Mouse (Mus musculus) heart, postnatal 4 days (tissue): ENCODE measurements at regions not wholly inside any gene's neighbourhood (a gene's known extent, or its start where the extent isn't known, plus 50 kb on each side); places are given as distances from the start of the nearest gene placed in this dataset.
A peak's percentile ranks its signal among the peaks of the same experiment; 100 is the strongest.
"Not testable (repeated sequence)": the region's sequence is repeated elsewhere in the genome, so short reads cannot be mapped to it uniquely, and the experiment has no call there.

Experiments used
- DNase-seq: peaks from one replicate; pipeline ENCODE4 v3.0.0; 2021

DNA sequence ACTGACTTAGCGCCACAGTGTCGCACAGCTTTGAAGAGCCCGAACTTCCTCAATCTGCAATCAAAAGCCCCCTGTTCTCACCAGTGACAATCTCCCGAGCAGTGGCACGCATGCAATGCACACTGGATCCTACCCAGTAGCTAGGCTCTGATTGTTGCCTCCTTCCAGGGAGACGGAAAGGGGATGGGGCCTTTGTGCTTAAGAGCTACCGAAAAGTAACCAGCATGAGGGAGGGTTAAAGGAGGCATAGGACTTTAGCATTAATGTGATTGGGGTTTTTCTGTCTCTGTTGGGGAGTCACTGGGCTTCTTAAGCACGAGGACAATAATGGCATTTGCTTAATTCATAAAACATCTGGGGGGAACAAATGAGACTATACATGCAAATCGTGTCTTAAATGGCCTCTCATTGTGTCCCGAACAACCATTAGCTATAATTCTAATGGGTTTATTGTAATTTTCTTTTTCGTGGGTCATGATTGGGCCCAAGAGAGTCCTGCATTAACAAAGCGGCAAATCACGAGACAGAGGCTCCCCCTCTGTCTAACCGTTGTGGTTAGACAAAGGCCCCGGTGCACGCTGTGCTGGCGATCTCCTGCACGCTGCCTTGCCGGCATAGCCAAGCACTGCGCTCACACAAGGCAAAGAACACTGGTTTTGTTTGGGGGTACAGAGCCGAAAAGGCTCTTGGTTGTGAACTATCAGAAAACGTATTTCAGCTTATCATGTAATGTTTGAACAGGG, 223.2 kb downstream of the Dact1 start:
- no peak for DNase-seq

DNA sequence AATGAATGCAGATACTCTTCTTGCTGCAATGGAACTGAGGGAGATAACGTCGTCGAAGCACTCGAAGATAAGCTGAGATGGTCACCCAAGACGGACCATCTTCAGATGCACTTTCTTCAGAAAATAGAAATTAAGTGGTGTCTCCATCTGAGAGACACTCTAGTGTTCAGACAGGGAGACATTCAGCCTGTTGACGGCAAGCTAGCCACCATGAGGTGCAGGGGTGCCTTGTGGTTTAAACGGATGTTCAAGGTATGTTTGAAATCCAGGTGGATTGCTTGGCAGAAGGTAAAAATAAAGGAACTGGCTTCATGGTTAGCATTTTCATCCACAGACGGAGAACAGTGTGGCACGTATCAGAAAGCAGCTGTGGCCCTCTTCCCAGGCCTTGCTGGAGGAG, 224.0 kb downstream of the Dact1 start:
- DNase-seq = no peak

DNA sequence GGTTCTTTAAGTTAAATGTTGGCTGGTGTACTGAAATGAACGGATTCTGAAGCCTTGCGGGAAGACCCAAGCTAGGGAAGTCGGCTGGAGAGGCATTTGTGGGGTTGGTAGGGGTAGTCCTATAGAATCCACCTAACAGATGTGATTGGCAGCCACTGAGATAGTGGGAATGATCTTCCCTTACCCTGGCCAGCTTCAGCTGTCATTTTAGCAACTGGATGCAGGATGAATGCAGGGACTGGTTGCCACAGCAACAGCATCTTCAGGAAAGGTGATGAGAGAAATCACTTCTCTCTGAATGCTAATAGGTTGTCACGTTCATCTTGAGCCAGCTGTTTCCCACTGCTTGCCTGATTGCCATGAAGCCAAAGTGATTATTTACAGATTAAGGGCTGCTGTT, 224.5 kb downstream of the Dact1 start:
- no peak for DNase-seq

DNA sequence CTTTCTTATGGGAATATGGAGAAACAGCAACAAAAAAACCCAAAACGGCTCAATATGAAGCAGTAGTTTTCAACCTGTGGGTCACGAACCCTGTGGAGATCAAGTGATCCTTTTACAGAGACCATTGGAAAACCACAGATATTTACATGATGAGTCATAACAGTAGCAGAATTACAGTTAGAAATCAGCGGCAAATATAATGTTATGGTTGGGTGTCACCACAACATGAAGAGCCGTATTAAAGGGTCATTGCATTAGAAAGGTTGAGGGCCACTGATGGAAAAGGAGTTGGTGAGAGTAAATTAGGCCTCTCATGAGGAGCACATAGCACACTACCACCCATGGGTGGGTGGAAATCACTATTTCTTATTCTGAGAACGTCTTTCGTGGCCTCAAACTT, 225.6 kb downstream of the Dact1 start:
- DNase-seq = no peak

DNA sequence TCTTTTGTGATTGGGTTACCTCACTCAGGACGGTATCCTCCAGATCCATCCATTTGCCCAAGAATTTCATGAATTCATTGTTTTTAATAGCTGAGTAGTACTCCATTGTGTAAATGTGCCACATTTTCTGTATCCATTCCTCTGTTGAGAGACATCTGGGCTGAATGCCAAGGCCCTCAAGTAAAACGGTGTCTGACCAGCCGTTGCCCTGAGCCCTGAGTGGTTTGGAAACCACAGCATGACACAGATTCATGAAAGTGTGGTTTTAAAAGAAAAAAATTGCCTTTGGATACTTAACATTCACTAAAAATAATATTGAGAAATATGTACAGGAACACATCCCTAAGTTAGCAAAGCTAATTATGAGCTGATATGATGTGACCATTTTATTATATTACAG, 226.1 kb downstream of the Dact1 start:
- DNase-seq = not testable (repeated sequence)

DNA sequence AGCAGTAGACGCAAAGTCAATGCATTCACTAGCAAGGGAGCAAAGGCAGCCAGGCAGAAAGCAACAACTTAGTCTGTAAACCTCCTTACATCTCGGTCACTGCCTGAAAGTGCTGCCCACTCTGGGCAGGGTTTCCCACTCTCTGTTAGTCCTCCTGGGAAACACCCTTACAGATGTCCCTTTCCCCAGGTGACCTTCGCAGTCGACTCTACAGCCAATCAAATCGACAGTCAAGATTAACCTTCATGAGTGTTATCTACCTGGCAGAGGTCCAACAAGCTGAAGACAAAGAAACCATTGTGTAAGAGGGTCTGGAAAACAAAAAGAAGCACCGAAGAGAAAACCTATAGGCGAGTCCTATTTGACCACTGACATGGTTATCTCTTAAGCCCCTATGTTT, 229.0 kb downstream of the Dact1 start:
- DNase-seq = no peak

DNA sequence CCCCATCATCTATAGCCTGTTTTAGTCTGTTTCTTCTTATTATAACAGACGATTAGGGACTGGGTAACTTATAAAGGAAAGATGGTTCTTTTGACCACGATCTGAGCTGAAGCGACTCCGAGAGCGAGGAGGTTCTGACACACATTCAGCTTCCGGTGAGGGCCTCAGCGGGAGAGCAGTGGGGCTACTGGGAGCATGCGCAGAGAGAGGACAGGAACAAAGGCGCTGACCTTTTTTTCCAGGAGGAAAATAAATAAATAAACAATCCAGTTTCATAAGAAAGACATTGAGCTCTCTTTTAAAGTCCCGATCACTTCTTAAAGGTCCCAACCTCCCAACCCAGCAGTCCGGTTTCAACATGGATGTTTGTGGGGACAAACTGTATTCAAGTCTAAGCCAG, 230.6 kb downstream of the Dact1 start:
- DNase-seq = no peak

DNA sequence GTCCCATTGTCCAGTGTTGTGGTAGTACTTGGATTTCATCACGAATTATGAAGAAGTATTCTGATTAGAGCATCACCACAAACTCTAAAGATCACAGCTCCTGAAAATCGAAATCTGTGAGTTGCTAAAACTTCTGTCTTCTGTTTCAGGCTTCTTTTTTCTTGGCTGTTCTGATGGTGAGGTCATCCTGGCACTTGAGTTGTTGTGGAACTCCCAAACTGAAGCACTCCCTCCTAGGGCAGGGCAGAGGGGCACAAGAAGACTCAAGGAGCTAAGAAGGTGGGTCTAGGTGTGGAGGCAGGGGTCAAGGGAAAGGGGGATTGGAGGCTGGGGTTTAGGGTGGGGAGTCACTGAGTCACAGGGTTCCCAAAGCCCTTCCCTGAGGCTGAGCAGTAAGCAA, 232.3 kb downstream of the Dact1 start:
- DNase-seq = no peak

DNA sequence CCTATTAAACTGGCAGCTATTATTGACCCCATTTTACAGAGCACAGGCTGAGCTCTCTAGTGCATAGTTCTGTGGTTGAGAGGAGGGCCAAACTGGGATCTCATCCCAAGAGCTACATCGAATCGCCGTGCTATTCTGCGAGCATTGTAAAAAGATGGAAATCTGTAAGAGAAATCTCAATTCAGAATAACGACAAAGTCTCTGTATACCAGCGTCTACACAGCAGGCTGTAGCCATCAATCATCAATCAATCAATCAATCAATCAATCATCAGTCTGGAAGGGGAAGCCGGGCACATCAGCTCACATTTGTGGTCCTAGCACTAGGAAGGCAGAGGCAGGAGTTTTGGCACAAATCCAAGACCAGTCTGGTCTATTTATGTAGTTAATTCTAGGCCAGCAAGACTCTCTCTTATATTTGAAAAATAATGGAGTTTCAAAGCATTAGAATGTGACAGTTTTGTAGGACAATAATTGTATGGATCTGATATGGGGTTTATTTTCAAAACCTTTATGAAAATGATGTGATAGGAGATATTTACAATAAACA, 234.0 kb downstream of the Dact1 start:
- no peak for DNase-seq

DNA sequence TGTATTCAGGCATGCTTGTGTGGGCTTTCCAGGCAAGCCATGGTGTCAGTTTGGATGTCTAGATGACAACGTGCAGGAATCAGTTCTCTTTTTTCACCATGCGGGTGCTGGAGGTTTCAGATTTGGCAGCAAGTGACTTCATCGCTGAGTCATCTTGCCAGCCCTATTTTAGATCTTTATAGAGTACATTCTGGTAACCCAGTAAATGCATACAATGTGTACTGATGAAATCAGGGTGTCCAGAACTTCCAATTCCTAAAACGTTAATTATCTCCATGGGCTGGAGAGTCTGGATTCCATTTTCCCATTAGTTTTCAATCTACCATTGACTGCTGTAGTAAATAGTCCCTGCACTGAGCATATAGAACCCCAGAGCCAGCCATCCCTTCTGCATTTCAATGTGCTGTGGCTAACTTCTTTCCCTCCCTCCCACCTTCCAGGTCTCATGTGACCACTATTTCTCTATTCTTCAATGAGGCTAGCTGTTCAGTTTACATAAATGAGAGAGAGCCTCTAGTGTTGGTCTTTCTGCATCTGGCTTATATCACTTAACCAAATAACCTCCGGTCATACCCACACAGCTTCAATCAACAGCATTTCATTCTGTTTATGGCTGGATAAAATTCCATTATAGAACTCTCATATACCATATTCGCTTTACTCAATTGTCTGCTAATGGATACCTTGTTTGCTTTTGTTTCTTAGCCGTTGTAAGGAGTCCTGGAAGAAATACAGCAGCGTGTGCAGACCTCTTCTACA, 234.9 kb downstream of the Dact1 start:
- DNase-seq = no peak

DNA sequence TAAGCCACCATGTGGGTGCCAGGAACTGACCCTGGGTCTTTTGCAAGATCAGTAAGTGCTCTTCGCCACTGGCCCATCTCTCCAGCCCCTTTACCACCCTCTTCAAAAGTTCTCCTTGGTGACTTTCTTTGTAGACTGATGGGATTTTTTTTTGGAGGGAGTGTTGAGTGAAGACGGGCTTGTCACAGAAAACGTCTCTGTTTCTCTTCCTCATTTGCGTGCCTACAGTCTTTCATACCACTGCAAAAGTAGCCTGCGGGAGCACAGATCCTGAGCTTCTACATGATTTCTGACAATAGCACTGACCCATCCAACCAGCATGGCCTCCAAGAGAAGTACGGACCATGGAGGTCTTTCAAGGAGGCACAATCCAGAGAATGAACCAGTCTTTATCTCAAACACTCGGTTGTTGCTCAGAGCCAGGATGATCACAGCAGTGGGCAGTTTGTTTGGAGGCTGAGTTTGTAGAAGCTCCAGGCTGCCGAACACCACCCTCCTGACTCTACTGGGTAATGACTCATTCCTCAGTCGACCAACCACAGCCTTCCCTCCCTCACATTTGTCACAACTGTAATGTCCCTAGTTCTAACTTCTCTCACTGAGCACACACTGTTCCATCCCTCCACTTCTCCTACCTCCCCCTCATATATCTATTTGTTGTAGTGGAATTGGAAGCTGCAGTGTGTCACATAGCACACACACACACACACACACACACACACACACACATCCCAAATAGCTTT, 237.0 kb downstream of the Dact1 start:
- no peak for DNase-seq

DNA sequence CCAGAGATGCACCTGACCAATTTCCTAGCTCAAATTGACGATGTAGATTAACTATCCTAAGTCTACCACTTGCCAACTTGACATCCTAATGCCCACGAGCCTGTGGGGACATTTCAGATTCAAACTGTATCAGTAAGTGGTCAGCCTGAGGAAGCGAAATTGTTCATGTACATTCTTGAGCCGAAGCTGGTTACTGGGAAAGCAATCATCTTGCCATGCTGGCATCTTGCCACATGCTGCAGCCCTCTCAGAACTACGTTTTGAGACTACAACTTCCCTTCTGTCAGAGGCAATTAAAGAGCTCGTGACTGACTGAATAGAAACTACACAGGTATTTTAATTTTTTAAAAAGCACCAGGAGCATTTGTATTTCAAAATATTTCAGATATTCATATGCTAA, 239.7 kb downstream of the Dact1 start:
- DNase-seq = peak; percentile 22

DNA sequence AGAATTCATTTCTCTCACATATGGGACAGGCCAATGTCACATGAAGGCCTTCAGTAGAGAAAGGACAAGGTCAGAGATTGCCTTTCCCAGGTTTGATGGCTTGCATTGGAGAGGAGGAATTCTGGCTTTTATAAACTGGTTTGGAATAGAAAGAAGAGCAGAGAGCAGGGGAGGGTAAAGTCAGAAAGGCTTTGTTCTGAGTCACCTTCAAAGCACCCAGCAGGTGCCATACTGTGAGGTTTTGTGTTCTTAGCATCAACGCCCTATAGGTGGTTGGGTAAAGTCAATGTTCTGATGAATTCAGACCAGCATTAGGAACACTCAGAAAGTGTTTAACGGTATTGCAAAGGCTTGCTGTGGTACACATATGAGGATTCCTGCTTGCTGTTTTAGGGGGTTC, 244.5 kb downstream of the Dact1 start:
- DNase-seq = no peak

DNA sequence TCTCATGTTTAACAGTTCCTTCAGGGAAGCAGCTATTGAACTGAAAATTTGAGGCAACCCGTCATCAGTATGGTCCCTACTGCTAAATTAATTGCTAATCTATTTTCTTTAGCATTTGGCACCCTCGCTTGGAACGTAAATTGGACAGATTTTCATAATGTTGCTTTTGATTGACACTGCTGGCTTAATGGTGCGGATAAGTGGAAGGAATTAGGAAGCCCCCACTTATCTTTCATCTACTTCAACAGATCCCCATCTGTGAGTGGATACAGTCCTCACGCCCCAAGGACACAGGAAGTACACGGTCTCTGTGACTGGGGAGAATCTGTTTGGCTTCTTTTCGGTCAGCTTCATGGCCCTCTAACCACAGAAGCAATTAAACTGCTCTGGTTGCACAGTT, 251.6 kb downstream of the Dact1 start:
- no peak for DNase-seq

DNA sequence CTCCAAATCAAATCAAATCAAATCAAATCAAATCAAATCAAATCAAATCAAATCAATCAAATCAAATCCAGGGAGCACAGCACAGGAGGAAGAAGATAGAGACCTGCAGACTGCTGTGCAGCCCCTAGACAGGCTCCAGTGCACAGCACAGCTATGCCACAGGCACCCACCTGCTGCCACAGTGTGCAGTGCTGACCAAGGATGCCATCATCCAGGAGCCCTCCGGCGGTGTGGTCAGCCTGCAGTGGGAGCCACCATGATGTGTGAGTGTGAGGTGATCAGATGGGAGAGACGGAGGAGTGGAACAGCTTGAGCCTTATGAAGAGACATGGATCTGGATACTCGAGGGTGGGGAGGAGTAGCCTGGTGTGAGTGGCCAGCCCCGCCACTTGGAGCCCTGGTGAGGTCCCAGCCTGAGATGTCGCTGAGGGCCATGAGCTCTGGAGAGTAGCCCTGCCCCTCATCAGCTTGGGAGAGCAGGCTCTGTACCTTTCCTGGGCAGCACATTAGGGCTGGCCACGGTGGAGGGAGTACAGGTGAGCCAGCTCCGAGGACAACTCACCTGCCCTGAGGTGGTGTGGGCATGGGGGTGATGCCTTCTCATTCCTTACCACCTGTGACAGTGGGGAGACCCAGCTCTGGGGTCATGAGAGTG, 252.4 kb downstream of the Dact1 start:
- DNase-seq = no peak

DNA sequence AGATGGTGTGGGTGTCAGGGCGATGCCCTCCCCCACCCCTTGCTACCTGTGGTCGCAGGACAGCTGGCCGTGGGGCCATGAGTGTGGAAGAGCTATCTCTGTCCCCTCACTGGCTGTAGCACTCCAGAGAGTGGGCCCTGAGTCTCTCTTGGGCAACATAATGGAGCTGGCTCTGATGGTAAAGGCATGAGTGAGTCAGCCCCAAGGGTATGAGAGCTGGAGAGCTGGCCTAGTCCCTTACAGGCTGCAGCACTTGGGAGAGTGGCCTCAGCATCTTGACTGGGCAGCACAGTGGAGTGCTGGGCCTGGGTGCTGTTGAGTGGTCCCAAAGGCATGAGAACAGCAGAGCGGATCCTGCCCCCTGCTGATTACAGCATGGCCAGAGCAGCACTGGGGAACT, 253.5 kb downstream of the Dact1 start:
- DNase-seq = no peak

DNA sequence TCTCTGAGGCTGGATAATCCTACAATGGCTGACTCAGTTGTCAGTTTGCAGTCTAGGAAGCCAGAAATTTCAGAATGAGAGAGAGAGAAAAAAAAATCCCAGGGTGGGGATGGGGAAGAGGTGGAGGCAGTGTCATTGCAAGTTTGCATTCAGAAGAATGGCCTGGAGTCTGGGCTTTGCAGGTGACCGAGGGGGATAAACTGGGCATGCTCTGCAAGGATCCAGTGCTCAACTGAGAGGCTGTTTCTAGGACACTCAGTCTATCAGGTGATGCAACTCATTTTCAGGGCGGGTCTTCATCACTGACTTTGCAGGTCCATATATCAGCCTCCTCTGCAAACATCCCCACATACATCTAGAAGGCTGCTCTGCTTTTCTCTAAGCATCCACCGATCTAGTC, 256.7 kb downstream of the Dact1 start:
- DNase-seq = no peak

DNA sequence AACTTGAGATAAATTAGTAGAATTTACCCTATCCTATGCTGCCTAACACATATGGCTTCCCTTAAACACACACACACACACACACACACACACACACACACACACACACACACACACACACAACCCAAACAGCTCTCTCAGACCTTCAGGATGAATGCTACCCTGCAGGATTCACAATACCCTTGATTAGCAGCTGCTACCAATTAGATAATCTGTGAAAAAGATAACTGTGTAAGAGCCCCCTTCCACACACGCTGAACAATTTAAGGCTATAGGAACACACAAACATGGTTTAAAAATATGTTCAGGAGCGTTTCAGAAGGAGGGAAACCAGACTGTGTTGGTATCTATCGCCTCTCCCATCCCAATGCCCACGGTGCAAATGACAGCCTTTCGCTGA, 258.6 kb downstream of the Dact1 start:
- no peak for DNase-seq

DNA sequence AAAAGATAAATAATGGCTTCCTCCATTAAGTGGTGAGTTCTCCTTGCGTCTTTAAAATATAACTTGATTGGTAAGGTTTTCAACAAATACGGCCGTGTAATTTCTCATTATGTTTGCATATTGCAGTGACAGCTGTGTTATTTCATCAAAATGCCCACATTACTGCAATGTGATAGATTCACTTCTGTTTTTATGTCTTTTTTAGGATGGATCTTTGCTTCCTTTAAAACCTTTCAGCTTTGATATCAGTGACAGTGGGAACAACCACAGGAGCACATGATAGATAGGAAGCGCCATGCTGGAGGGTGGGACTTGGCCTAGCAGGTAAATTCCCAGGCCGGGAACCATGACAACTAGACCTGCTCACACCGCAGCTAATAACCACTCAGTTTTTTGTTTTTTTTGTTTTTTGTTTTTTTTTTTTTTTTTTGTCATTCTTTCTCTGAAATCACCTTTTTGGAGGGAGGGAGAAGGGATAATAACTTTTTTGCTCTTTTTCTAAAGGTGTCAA, 259.3 kb downstream of the Dact1 start:
- DNase-seq = no peak

DNA sequence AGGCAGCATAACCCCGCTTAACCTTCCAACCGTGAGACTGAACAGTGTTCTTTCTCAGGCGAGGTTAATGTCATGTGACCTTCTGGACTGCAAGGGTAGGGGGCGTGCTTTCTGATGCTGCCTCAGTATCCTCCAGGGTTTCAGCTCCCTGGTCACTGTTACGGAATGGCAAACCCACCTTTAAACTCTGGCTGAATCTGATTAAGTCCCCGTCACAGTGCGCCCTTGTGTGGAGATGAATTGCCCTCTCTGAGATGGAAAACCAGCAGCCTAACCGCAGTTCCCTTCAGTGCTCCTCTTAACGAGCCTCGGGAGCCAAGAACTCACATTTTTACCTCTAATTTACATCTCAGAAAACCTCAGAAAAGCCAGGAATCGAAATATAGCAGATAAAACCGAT, 260.0 kb downstream of the Dact1 start:
- no peak for DNase-seq

DNA sequence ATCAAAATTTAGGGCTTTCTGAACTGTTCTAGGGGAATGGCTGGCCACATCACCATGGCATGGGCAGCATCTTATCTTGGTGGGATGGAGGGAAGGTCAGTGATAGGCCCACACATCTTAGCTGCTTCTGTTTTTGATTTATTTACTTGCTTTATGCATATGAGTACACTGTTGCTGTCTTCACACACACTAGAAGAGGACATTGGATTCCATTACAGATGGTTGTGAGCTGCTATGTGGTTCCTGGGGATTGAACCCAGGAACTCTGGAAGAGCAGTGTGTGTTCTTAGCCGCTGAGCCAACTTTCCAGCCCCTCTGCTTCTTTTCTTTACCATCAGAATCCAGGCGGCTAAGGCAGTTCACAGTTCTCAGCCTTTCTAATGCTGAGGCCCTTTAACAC, 260.4 kb downstream of the Dact1 start:
- no peak for DNase-seq

DNA sequence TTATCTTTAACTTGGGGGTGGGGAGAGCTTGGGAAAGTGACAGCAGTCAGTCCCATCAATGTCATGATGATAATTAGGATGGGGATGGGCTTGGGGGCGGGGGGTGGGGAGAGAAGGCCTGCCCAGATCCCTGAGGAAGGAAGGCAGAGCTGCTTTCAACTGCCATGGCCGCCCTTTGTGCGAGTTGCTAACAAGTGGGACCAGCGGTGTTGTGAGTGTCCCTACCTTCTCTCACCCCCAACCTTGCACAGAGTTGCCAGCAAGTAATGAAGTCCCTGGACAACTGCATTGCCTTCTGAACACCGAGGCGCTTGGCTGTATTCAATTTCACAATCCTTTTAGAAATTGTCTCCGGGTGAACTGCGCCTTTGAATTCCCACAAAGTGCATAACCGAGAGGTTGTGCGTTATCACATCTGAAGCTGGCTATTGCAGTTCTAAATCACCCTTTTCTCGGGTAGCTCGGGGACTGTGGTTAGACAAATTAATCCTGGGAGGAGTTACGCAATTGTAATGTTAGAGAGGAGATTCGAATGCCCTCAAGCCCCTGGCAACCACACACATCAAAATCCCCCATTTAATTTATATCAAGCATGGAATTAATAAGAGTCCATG, 257.9 kb upstream of the Daam1 start:
- DNase-seq = no peak
